Mouse (Mus musculus) frontal cortex, postnatal 14 days (tissue): ENCODE measurements around the gene Slc12a7.
A peak's percentile ranks its signal among the peaks of the same experiment; 100 is the strongest.

Source experiments
- DNase-seq, 2 experiments: peaks; one replicate each; pipeline ENCODE4 v3.0.0; 2022; ENCODE audit warnings: low spot score in 2 of 2

Gene Slc12a7

DNA sequence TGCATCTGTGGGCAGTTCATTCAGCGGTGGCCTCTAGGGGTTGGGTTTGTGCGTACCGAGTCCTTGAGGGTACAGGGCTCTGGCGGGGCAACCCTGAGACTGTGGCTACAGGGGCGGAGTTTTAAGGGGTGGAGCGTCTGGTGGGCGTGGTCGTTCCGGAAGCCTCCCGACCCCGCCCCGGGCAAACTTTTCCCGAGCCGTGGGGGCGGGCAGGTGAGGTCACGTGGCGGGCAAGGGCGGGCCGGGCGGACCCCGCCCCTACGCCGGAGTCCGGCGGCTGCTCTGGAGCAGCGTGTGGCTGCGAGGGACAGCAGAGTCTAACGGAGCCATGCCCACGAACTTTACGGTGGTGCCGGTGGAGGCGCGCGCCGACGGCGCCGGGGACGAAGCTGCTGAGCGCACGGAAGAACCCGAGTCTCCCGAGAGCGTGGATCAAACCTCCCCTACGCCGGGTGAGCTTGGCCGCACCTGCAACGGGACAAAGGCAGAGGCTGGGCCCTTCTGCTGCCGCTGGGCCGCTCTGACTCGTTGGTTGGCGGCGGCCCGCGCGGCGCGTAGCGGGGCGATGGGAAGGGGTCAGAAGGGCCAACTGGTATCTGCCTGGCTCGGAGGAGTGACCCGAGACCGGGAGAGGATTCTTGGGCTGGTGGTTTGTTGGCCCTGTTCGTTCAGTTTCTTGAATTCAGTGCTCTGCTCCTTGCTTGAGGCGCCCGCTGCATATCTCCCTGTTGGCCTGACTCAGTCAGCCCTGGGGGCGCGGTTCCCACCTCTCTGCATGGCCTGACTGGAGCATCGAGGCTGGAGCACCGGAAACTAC lies 30.8 kb downstream of the Slc12a7 start:
- DNase-seq = peak; percentile 14 to 18

DNA sequence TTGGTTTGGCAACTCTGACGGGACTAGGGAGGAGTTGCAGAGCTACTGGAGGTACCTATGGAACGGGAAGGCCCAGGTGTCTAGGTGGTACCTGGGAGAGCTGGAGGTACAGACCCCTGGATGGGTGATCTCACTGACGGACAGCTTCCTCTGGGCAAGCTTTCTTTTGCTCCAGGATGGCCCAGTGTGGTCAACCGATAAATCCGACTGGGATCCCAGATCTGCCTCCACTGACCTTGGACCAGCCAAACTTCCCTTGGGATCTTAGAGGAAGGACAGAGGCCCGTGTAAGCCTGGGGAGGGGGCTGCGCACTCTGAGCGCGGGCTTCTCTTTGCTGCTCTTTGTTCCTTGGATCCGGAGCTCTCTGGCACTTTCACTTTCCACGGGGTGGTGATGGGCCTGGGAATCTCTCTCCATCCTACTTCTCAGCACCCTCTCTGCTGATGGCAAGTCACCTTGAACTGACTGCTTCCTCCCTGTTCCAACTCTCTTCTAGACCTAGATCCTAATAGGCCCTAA lies 31.4 kb downstream of the Slc12a7 start:
- no peak for DNase-seq

DNA sequence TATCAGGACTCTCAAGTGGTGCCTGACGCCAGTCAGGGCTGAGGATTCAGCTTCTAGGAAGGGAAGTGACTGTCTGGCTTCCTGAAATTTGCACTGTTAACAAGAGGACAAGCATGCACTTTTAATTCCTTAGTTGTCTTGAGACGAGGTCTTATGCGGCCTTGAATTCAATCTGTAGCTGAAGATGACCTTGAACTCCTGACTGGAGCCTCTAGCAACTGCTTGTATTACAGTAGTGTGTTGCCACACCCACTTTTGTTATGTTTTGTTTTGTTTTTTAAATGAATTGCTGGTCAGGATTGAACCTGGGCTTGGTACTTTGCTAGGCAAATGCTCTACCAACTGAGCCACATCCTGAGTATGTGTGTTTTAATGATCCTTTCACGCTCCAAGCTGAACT lies 32.5 kb downstream of the Slc12a7 start:
- DNase-seq = no peak

DNA sequence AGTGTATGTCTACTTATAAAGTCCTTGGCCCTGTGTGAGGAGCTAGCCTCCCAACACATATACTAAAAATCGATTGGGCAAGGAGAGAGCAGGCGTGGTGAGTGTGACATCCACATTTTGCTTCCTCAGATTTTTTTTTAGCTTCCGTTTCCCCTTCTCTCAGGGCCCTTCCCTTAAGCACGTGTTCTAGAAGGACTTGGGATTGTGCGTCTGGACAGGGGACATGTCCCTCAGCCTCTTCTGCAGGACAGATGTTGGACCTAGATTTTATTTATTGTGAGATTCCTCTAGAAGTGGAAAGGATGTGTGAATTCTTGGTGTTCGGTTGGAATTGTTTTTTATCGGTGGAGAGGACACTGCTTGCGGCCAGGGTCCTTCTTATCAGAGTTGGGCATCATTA lies 34.3 kb downstream of the Slc12a7 start:
- no peak for DNase-seq

DNA sequence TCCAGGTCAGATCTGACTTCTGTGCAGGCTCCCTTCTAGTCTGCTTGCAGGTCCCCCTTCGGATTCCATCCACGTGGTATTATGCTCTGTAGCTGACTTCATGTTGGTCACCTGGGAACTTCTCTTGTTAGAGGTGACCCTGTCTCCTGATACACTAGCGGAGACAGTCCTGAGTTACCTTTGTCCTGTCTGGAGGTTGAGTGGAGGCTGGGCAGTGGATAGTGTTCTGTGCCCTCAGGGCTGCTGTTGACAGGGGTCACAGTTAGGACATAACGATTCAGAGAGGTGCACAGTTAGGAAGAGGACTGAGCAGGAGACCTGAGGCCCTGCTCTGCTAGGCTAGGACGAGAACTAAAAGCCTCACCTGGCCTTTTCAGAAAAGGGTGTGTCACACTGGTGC lies 34.9 kb downstream of the Slc12a7 start:
- no peak for DNase-seq

DNA sequence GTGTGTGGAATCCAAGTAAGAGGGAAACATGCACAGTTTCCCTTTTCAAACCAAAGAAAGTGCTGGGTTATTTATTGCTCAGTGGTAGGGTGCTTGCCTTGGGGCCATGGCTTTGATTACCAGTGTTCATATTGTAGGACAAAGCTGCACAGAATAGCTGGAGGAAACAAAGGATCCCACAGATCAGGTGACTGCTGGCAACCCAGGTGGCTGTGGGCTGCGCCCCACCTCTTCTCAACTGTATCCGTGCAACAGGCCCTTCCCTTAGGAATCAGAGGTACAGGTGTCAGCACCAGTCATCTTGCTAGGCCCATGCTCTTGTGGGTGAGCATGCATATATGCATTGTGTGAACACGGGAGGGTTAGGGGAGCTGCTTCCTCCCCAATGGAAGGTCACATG lies 35.4 kb downstream of the Slc12a7 start:
- no peak for DNase-seq

DNA sequence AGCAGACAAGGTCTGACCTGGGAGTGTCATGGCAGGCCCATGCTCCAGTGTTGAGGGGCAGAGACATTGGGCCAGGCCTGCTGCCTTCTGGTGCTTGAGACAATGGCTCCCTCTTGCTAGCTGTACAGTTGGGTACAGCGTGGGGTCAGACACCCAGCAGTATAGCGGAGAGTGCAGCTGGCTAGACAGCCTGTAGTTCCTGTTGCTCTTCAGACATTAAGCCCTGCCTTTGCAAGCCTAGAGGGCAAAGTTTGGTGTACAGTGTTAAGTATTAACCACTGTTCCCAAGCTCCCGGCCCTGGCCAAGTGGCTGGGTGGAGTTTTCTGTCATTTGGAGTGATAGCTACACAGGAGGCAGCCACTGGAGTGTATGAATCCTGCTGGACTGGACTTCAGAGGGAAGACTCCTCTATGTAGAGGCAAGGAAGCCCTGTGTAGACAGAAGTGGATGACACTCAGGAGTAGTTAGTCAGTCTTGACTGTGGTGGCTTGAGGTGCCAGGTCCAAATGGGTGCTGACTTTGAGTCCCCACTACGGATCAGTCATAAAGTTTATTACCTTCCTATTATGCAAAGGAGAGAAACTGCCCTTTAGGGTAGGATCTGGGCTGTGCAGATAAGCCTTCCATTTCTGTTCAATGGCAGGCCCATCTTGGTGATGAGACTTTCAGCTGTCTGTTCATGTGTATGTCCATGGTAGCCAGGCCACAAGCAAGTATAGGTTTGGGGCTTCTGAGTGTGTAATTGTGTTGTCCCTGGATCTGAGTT lies 37.2 kb downstream of the Slc12a7 start:
- no peak for DNase-seq

DNA sequence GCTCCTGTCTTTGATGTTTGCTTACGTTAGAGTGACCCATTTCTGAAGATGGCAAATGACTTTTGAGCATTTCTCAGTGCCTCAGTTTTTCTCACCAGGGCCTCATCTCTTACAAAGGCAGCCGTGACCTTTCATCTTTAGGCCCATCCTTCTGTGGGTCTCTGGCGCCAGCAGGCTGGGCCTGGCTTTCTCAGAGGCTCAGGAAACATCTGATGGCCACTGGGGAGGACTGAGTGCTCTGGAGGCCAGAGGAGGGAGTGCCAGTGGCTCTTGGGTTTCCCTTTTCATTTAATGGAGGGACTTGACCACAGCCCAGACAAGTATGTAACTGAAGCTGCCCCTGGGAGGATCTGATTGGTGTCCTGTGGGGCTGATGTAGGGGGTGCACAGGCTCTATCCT lies 38.2 kb downstream of the Slc12a7 start:
- DNase-seq = no peak

DNA sequence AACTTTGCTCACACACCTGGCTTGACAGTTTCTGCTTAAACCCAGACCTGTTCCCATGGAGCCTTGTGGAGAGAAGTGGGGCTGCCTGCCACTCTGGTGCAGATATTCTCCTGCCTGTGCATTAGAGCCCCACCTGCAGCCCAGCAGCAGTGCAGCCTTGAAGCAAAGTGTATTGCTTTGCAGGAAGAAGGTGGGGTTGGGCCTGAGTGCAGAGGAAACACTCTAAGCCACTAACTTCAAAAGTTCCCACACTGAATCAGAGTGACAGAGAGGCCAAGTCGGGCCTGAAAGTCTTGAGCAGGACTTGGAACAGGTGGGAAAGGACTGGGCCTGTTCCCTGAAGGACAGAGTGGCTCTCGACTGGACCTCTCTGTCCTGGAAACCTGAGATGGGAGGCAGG lies 39.8 kb downstream of the Slc12a7 start:
- no peak for DNase-seq

DNA sequence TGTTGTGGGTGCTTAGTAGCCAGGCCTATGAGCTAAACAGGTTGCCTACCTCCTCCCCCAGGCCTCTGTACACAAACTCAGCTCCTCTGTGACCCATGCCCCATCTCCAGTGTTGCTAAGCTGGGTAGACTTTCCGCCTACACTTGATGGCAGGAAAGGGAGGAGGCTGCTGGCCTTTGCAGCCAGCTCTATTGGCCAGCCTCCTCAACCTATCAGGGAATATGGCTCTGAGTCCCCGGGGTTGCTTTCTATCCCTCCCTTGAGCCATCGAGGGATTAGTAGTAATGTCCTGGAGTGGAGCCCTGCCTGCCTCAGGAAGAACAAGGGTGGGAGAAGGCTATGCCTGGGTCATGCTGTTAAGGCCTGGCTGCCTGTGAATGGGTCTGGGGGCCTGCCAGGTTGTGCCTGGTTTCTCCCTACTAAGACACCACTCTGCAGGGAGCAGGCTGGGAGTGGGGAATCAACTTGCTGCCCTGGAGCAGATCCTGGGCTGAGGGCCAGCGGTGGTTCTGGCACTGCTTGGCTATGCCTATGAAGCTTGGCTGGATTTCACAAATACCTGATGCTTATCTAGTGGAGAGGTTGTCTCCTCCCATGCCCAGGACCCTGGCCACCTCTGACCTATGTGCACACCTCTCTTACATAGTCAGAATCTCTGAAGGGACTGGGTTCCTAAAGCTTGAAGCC lies 40.8 kb downstream of the Slc12a7 start:
- DNase-seq = peak in 1 of 2 experiments; percentile 7

DNA sequence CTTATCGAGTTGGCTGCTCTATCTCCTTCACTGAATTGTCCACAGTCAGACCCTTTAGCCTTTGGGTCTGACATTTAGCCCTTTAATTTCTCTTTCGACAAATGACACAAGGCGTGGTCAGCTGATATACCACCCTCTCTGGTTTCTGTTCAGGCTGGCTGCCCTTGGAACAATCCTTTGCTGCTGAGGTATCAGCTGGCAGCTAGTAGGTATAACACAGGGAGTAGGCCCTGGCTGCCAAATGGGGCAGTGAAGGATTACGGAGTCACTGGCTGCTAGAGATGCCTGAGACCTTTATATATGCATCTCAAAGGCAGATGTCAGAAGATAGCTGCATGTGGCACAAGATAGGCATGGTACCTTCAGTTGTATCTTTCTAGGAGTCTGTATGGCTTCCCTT lies 42.9 kb downstream of the Slc12a7 start:
- no peak for DNase-seq

DNA sequence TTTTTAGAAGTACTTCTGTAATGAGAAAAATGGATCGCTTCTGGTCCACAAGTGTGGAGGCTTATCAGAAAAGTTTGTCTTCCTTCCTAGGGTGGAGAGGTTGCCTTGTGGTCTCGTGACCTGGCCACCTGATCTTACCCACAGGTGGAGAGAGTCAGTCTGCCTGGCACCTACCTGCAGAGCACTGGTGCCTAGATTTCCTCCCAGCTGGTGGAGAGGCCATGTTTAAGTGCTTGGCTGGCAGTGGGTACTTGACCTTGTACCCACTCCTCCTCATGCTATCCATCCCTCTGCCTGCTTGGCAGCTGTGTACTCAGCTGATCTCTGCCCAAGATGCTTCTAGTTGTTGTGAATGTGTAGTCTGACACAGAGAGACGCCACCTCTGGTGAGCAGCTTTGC lies 44.7 kb downstream of the Slc12a7 start:
- DNase-seq = no peak

DNA sequence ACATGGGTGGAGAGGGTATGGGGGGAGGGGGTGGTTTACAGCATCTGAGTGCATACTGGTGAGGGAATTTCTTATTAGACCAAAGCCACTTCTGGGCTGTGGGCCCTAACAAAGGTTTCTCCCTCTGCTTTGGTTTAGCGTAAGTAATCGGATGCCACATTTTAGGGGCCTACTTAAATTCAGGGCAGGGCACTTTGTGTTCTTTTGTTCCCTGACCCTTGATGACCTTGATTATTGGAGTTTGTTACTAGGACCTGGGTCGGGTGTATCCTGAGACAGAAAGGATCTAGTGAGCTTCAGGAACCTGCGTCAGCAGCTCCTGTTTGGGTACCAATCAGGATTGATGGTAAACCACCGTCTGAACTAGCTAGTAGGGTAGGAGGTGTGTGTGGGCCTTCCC lies 49.6 kb downstream of the Slc12a7 start:
- no peak for DNase-seq

DNA sequence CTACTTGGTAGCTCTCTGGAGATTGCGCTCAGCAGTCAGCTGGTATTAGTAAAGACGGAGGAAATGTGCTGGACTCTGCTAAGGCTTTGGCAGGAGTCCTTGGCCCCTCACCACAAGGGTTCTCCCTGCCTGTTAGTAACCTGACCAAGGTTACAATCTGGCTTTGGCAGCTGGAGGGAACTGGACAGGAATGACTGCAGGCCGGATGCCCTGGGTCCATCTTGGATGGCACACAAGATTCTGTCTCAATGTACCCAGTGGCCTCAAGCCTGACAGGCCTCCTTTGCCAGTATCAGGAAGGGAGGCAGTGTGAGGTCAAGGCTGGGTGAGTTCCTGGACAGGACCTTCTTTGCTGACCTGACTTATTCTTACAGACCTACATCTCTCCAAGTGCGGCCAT lies 59.3 kb downstream of the Slc12a7 start:
- DNase-seq = no peak

DNA sequence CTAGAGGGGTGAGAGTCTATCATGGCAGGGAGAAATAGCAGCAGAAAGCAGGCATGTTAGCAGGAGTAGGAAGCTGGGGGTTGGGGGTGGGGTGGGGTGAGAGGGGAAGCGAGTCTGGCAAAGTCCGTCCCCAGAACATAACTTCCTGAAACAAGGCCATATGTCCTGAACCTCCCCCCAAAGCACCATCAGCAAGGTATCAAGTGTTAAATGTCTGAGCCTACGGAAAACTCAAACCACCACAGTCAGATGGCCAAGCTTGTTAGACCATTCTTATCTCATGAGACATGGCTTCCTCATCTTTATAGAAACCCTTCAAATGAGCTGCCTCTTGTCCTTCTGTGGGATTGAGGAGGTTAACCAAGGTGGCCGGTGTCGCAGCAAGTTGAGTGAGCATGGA lies 60.3 kb downstream of the Slc12a7 start:
- DNase-seq = no peak

DNA sequence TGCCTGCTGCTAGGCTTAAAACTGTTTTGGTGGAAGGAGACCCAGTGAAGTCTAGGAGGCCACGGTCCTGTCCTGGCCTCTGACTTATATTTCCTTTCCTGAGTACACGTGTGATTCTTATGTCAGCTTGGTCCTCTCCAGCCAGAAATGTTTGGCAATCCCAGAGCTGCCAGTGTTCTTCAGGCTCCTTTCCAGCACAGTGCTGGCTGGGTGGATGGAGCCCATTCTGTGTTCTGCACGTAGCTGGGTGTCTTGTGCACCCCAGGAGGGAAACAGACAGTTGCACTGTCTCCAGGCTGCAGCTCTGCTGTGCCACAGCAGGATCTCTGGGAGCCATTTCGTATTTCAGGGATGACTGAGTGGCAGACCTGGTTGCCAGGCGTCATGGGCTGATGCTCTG lies 66.2 kb downstream of the Slc12a7 start:
- DNase-seq = no peak

DNA sequence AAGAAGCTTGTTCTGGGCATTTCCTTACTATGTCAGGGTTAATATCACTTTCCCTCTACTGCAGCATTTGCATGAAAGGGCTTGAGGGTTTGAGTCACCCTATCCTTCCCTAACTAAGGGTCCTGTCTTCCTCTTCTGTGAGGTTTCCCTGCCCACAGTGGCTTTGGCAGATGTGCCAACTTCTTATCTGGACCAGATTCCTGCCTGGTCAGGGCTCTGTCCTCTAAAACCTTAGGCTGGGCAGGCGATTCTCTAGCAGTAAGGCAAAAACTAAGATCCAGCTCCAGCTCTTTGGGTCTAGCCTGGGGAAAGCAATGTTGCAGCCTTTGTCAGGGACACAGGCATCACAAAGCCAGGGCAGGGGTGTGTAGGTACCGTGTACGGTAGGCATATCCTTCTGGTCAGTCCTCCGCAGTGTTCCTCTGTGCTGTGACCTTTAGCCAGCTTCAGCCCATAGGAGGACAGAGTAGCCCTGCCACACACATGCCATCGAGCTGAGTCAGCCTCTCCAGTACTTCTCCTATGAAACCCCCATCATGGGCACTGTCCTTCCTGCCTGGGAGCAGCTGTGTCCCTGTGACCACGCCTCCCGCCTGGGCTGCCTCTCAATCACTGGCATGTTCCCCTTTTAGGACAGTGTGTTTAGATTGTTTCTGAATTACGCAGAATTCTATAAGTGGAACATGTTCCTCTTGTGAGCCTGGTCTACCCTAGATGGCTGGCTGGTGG lies 70.7 kb downstream of the Slc12a7 start:
- peak; percentile 19 to 24 for DNase-seq

DNA sequence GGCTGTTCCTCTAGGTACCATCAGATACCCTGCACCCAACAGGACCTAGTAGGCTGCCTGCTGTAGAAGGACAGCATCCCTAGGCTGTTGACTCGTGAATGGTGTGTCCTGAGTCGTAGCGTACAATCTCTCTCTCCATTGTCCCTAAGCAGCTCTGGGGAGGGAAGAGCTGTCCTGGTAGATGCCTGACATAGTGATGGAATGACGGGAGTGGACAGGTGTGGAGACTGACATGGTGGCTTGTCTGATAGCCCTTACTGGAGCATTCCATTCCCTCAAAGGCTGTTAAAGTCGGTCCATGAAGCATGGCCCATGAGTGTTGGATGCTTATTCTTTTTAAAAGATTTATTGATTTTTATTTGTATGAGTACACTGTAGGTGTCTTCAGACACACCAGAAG lies 72.0 kb downstream of the Slc12a7 start:
- DNase-seq = no peak

DNA sequence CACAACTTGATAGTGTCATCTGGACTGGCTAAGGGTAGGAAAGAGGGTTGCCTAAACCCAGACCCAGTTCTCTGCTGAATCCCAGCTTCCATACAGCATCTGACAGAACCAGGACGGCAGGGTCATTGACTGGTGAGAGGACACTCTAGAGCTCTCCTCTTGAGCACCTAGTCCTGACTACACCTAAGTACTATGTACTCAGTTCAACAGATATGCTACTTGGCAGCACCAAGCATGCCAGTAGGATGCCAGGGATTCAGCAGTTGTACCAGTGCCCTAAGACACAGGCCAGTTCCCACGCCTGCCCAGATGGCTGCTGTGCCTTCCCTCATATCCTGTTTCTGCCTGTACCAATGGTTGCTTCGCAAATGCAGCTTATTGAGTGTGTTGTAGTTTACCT lies 80.0 kb downstream of the Slc12a7 start:
- no peak for DNase-seq

DNA sequence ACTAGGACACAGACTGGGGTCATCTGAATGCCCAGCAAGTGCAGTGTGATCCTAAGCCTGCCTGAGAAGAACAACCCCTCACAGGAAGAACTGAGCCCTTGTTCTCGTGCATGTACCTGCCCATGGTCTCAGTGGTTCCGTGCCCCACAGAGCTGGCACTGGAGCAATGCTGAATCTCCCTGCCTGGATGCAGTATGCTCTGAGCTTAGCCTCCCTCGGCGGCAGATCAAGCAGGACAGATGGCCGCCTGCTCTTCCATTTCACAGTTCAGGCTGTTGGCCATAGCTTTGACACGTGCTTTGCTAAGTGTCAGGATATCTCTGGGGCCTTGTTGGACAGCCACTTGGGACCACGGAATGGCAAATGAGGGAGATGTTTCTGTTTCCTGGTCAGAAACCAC lies 81.3 kb downstream of the Slc12a7 start:
- no peak for DNase-seq

DNA sequence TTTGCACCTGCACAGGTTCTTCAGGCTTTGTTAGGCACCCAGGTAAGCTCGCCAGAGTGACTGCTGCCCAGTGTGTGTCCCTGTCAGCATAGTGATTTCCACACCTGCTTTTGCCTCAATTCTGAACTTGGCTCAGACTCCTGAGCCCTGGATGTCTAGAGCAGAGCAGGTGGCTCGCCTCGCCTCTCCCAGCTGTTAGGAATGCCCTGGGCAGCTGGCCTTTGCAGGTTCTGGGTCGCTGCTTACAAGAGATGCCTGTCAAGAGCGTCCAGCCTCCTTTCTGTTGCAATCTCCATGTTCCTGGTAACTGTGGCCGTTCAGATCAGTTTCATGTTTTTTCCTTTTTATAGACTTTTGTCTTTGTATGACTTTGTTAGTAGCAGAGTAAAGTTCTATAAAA lies 83.4 kb downstream of the Slc12a7 start:
- DNase-seq = no peak

DNA sequence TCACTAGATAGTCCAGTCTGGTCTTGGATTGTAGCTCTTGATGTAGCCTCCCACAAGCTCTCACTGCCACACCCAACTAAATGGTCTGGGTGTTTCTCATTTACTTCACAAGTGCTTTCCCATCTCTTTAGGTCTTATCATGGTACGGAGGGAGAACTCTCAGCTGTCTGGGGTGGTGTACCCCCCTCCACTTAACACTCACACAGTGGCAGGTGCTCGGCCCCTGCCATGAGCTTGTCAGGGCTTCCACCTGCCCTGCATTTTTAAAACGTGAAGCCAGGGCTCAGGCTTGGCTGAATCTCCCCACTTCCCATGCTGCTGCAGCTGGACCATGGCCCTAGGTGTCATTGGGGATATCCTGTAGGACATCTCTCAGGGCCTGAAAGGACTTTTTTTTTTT lies 86.0 kb downstream of the Slc12a7 start:
- DNase-seq = no peak
